Mouse (Mus musculus) olfactory bulb, adult 2 months (tissue): Measurements from ENCODE around the gene Utrn. TPM values are rescaled to one million over a fixed set of nuclear protein-coding genes. Genes with fewer than 3 reads are reported as not detected.
A peak's percentile ranks its signal among the peaks of the same experiment; 100 is the strongest.

Experiments used
- H3K27ac ChIP-seq: fragments of 200-500 bp; 2 replicates; pipeline ENCODE4 v1.5.1; 2012; ENCODE audit warnings: low read depth, low read length; ENCODE audit not compliant: insufficient read depth
- H3K4me1 ChIP-seq: fragments of 200-500 bp; 2 replicates; pipeline ENCODE4 v1.6.1; 2012; ENCODE audit warnings: low read length; ENCODE audit not compliant: control insufficient read depth, insufficient read depth
- H3K4me3 ChIP-seq: fragments of 200-500 bp; 2 replicates; pipeline ENCODE4 v1.5.1; 2012; ENCODE audit warnings: mild to moderate bottlenecking, low read depth, low read length, moderate library complexity; ENCODE audit not compliant: insufficient read depth
- CTCF ChIP-seq: fragments of 200-500 bp; IDR thresholded peaks from 2 replicates; pipeline ENCODE4 v1.5.1; 2012; ENCODE audit warnings: low read depth, mild to moderate bottlenecking, low read length, moderate library complexity; ENCODE audit not compliant: insufficient read depth
- POLR2A ChIP-seq: fragments of 200-500 bp; IDR thresholded peaks from 2 replicates; pipeline ENCODE4 v1.6.1; 2012; ENCODE audit warnings: mild to moderate bottlenecking, low read depth, low read length, moderate library complexity; ENCODE audit not compliant: insufficient read depth
- WGBS: fragments of 180-500 bp; shearing (Covaris S2); methylation state at CpG from one replicate; pipeline ENCODE4 v1.1.7; 2018; 5-methylcytosine and 5-hydroxymethylcytosine counted together
- polyA plus RNA-seq: library from polyadenylated mRNA; stranded (reverse); fragments of >200 nt; gene quantifications from 2 replicates; pipeline ENCODE4 v1.2.4, GENCODE M21; 2012; ENCODE audit warnings: low replicate concordance; ENCODE audit not compliant: missing spikeins, insufficient read depth, insufficient read length

The Utrn gene
- polyA plus RNA-seq, 1 experiment = 80.1 TPM

- WGBS = 83% methylated on average over 3 of the region's 3 CpGs
- Histone ChIP-seq H3K4me3 (no peak overlapping the region), H3K27ac (no peak overlapping the region), H3K4me1 (no peaks in the 10 kb centered on the region)
- no peak for TF ChIP-seq POLR2A
- no peak for TF ChIP-seq CTCF
Observed at GRCm38 (mm10) chr10:12703526-12703925, 165.6 kb downstream of the Utrn start.

GRCm38 (mm10) chr10:12702140-12702539, 167.0 kb downstream of the Utrn start:
- WGBS = 95% methylated on average over 4 of the region's 4 CpGs
- H3K27ac ChIP-seq = no peak overlapping the region
- no peaks in the 10 kb centered on the region for H3K4me1 ChIP-seq
- H3K4me3 ChIP-seq = no peak overlapping the region
- no peak for TF ChIP-seq POLR2A
- TF ChIP-seq CTCF = no peak

- no peak overlapping the region for H3K4me3 ChIP-seq
- 73% methylated on average over 7 of the region's 7 CpGs for WGBS
- TF ChIP-seq POLR2A (no peak), CTCF (no peak)
- H3K27ac ChIP-seq = no peak overlapping the region
- no peaks in the 10 kb centered on the region for H3K4me1 ChIP-seq
Observed at GRCm38 (mm10) chr10:12701694-12702093, 167.5 kb downstream of the Utrn start.

- TF ChIP-seq POLR2A = no peak
- no peak for TF ChIP-seq CTCF
- Histone ChIP-seq H3K4me3 (no peak overlapping the region), H3K27ac (no peak overlapping the region), H3K4me1 (no peaks in the 10 kb centered on the region)
- 74% methylated on average over 3 of the region's 3 CpGs for WGBS
Observed at GRCm38 (mm10) chr10:12700576-12700975, 168.6 kb downstream of the Utrn start.

- WGBS = 91% methylated on average over 3 of the region's 3 CpGs
- no peak overlapping the region for H3K27ac ChIP-seq
- no peaks in the 10 kb centered on the region for H3K4me1 ChIP-seq
- TF ChIP-seq POLR2A (no peak), CTCF (no peak)
- no peak overlapping the region for H3K4me3 ChIP-seq
Observed at GRCm38 (mm10) chr10:12697902-12698301, 171.3 kb downstream of the Utrn start.

DNA sequence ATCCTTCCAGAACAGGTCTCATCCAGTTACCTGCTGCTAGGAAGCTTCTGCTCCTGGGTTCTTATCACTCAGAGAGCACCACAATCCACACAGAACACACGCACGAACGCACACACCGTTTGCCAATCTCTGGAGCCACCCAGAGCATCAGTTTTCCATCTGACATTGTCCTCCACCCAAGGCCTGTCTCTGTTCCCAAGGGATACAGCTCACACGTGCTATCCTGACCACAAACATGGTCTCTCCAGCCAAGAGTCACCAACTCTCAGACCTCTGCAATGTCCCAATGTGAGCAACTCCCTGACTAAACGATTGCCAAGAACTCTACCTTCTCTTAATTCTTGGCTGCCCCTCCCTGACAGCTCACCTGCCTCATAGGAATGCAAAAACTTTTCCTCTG, 172.5 kb downstream of the Utrn start:
- 88% methylated on average over 6 of the region's 6 CpGs for WGBS
- H3K27ac ChIP-seq = no peak overlapping the region
- H3K4me3 ChIP-seq = no peak overlapping the region
- TF ChIP-seq POLR2A = no peak
- TF ChIP-seq CTCF = no peak
- no peaks in the 10 kb centered on the region for H3K4me1 ChIP-seq

DNA sequence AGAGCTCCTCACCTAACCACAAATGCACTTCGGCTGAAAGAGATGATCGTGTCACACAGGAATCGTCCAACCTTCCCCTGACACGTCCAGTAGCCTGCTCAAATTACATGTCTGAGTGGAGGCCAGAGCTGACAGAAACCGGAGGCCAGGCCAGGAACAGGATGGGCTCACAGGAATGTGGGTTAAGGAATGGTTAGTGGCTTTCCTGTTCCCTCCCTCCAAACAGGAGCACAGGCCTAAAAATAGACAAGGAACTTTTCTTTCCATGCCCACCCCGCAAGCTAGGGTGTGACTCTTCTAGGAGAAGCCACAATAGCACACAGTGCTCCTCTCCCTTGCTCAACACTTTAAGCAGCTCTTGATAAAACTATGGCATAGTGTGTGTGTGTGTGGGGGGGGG, 174.4 kb downstream of the Utrn start:
- no peak overlapping the region for H3K4me3 ChIP-seq
- H3K4me1 ChIP-seq = no peaks in the 10 kb centered on the region
- WGBS = 71% methylated on average over 6 of the region's 6 CpGs
- no peak overlapping the region for H3K27ac ChIP-seq
- TF ChIP-seq CTCF (no peak), POLR2A (no peak)

DNA sequence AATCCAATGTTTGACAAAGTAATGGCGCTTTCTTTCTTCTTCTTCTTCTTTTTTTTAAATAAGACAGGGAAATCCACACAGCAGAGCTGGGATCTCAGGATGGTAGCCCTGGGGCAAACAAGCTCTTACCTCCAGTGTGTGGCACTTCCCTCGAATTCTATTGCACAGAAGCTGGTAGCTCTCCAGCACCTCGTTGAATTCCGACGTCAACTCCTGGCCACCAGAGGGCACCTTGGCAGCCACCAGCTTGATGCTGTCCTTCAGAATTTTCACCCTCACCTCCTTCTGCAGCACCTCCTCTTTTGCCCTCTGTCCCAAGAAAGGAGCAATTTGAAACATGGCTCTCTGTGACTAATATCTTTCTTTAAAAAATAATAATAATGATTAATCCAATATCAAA, 178.6 kb downstream of the Utrn start:
- Histone ChIP-seq H3K4me3 (no peak overlapping the region), H3K4me1 (no peaks in the 10 kb centered on the region), H3K27ac (no peak overlapping the region)
- TF ChIP-seq POLR2A (no peak), CTCF (peak; percentile 58; the same call in 1 of the 2 replicates)
- 21% methylated on average over 5 of the region's 5 CpGs for WGBS

- H3K4me3 ChIP-seq = no peak overlapping the region
- TF ChIP-seq POLR2A (no peak), CTCF (no peak)
Observed at GRCm38 (mm10) chr10:12685683-12686082, 183.5 kb downstream of the Utrn start.

GRCm38 (mm10) chr10:12684018-12684417, 185.1 kb downstream of the Utrn start:
- TF ChIP-seq CTCF (no peak), POLR2A (no peak)
- no peak overlapping the region for H3K27ac ChIP-seq
- whole genome bisulfite sequencing = 91% methylated on average over 3 of the region's 3 CpGs
- no peak overlapping the region for H3K4me3 ChIP-seq
- H3K4me1 ChIP-seq = no peaks in the 10 kb centered on the region

More at GRCm38 (mm10) chr10:12685683-12686082, 183.5 kb downstream of the Utrn start:
- Histone ChIP-seq H3K27ac (no peak overlapping the region), H3K4me1 (no peaks in the 10 kb centered on the region)
